Mouse (Mus musculus) heart, embryonic 15.5 days (tissue): ENCODE data around the gene Stag3. TPM values are rescaled to one million over a fixed set of nuclear protein-coding genes. Genes with fewer than 3 reads are reported as not detected.

Source experiments
- ATAC-seq: fragments of 200-750 bp; cut with Nextera tagmentation; replicated peaks from 2 replicates; pipeline ENCODE4 v1.8.0; 2017; ENCODE audit warnings: low read depth, moderate TSS enrichment; ENCODE audit not compliant: insufficient number of reproducible peaks, insufficient read depth, low FRiP score
- H3K27ac ChIP-seq: fragments of 300-500 bp; sonication (generic); 2 replicates; pipeline ENCODE4 v1.5.1; 2015; ENCODE audit warnings: mild to moderate bottlenecking, inconsistent platforms
- H3K27me3 ChIP-seq: fragments of 300-500 bp; sonication (generic); 2 replicates; pipeline ENCODE4 v1.6.1; 2015; ENCODE audit warnings: inconsistent platforms
- H3K36me3 ChIP-seq: fragments of 300-500 bp; sonication (generic); 2 replicates; pipeline ENCODE4 v1.6.1; 2015; ENCODE audit warnings: mild to moderate bottlenecking, inconsistent platforms
- H3K4me1 ChIP-seq: fragments of 300-500 bp; sonication (generic); replicated peaks from 2 replicates; pipeline ENCODE4 v1.6.1; 2015; ENCODE audit warnings: inconsistent platforms
- H3K4me2 ChIP-seq: fragments of 300-500 bp; sonication (generic); 2 replicates; pipeline ENCODE4 v1.6.1; 2015; ENCODE audit warnings: inconsistent platforms, mild to moderate bottlenecking, moderate library complexity
- H3K4me3 ChIP-seq: fragments of 300-500 bp; sonication (generic); 2 replicates; pipeline ENCODE4 v1.5.1; 2015; ENCODE audit warnings: mild to moderate bottlenecking, inconsistent platforms
- H3K9ac ChIP-seq: fragments of 300-500 bp; sonication (generic); 2 replicates; pipeline ENCODE4 v1.6.1; 2015; ENCODE audit warnings: mild to moderate bottlenecking, inconsistent platforms
- H3K9me3 ChIP-seq: fragments of 300-500 bp; sonication (generic); replicated peaks from 2 replicates; pipeline ENCODE4 v1.6.1; 2016; ENCODE audit warnings: inconsistent platforms
- WGBS: fragments of 180-500 bp; shearing (Covaris S2); methylation state at CpG from one replicate; pipeline ENCODE4 v1.1.7; 2015; ENCODE audit warnings: mixed read lengths; 5-methylcytosine and 5-hydroxymethylcytosine counted together
- polyA plus RNA-seq: library from polyadenylated mRNA; unstranded; fragments of >200 nt; fragmentation: Nextera tagmentation; extraction: Ambion mirVana; gene quantifications from 2 replicates; pipeline ENCODE4 v1.2.1, GENCODE M21; 2015

Gene Stag3
- polyA plus RNA-seq, 1 experiment from 2014 or later, result 1.4 TPM

- ATAC-seq, result no peak
- no peak overlapping the region for H3K9ac ChIP-seq
- H3K4me3 ChIP-seq, result no peak overlapping the region
- no peaks in the 10 kb centered on the region for H3K36me3 ChIP-seq
- H3K27ac ChIP-seq, result no peak overlapping the region
- no peaks in the 10 kb centered on the region for H3K27me3 ChIP-seq
- H3K4me2 ChIP-seq, result no peak overlapping the region
- H3K4me1 ChIP-seq, result no peaks in the 10 kb centered on the region
- no peaks in the 10 kb centered on the region for H3K9me3 ChIP-seq
These were observed 14.1 kb downstream of the Stag3 start for GRCm38 (mm10) chr5:138294158-138294557.

- no peak overlapping the region for H3K4me3 ChIP-seq
- H3K27me3 ChIP-seq, result no peaks in the 10 kb centered on the region
- WGBS, result 65% methylated on average over 2 of the region's 2 CpGs
- no peak overlapping the region for H3K4me2 ChIP-seq
- H3K9me3 ChIP-seq, result no peaks in the 10 kb centered on the region
- H3K36me3 ChIP-seq, result no peaks in the 10 kb centered on the region
- no peaks in the 10 kb centered on the region for H3K4me1 ChIP-seq
- no peak overlapping the region for H3K9ac ChIP-seq
- no peak for ATAC-seq
- H3K27ac ChIP-seq, result no peak overlapping the region
These were observed 19.6 kb downstream of the Stag3 start for GRCm38 (mm10) chr5:138299613-138300012.

GRCm38 (mm10) chr5:138312795-138313194 is 32.8 kb downstream of the Stag3 start:
- Histone ChIP-seq H3K4me1 (no peaks in the 10 kb centered on the region), H3K27ac (no peak overlapping the region), H3K4me3 (no peak overlapping the region), H3K4me2 (no peak overlapping the region), H3K36me3 (no peaks in the 10 kb centered on the region), H3K27me3 (no peaks in the 10 kb centered on the region), H3K9ac (no peak overlapping the region), H3K9me3 (no peaks in the 10 kb centered on the region)
- ATAC-seq, result no peak
- WGBS, result 83% methylated on average over 3 of the region's 3 CpGs

GRCm38 (mm10) chr5:138341661-138342060 is 61.6 kb downstream of the Stag3 start, which contains the start of gene Pvrig:
TSS of gene Pvrig (plus strand) at chr5:138341961.
- 63% methylated on average over 2 of the region's 2 CpGs for WGBS
- Histone ChIP-seq H3K9ac (no peak within 1 kb of the TSS), H3K4me1 (no peaks in the 10 kb centered on the region), H3K9me3 (no peaks in the 10 kb centered on the region), H3K4me3 (no peak within 1 kb of the TSS), H3K36me3 (no peaks in the 10 kb centered on the region), H3K27ac (no peak within 1 kb of the TSS), H3K4me2 (no peak within 1 kb of the TSS), H3K27me3 (no peaks in the 10 kb centered on the region)
- ATAC-seq, result no peak

- Histone ChIP-seq H3K4me1 (no peaks in the 10 kb centered on the region), H3K9ac (no peak overlapping the region), H3K36me3 (no peaks in the 10 kb centered on the region), H3K27me3 (no peaks in the 10 kb centered on the region), H3K4me3 (no peak overlapping the region), H3K4me2 (no peak overlapping the region), H3K27ac (no peak overlapping the region), H3K9me3 (no peaks in the 10 kb centered on the region)
- 79% methylated on average over 3 of the region's 3 CpGs for WGBS
- no peak for ATAC-seq
These were observed 63.2 kb downstream of the Stag3 start for GRCm38 (mm10) chr5:138343216-138343615.

Other genes with a start within 250 kb of the Stag3 start
- not detected in 2 replicates for gene Smok3c, start 227.0 kb upstream of the Stag3 start, polyA plus RNA-seq
- 8.4 and 10.2 TPM in 2 replicates for gene Zkscan1, start 195.2 kb upstream of the Stag3 start, polyA plus RNA-seq
- gene Zscan21, start 163.3 kb upstream of the Stag3 start, polyA plus RNA-seq, result 31.2 and 45.8 TPM in 2 replicates
- 10.5 and 14.3 TPM in 2 replicates for gene Zfp113, start 124.5 kb upstream of the Stag3 start, polyA plus RNA-seq
- 231 and 274 TPM in 2 replicates for gene Cops6, start 119.2 kb upstream of the Stag3 start, polyA plus RNA-seq
- 10.4 and 13.9 TPM in 2 replicates for gene Ap4m1, start 108.2 kb upstream of the Stag3 start, polyA plus RNA-seq
- gene Mcm7, start 107.8 kb upstream of the Stag3 start, polyA plus RNA-seq, result 91.8 and 123 TPM in 2 replicates
- gene Taf6, start 92.8 kb upstream of the Stag3 start, polyA plus RNA-seq, result 54.4 and 61.7 TPM in 2 replicates
- 18.8 and 27.3 TPM in 2 replicates for gene Cnpy4, start 92.8 kb upstream of the Stag3 start, polyA plus RNA-seq
- gene Mblac1, start 85.9 kb upstream of the Stag3 start, polyA plus RNA-seq, result 5.1 and 6.7 TPM in 2 replicates
- gene Nxpe5, start 54.3 kb upstream of the Stag3 start, polyA plus RNA-seq, result not detected in 2 replicates
- 78.6 and 81.2 TPM in 2 replicates for gene Lamtor4, start 24.8 kb upstream of the Stag3 start, polyA plus RNA-seq
- 2.9 and 4.7 TPM in 2 replicates for gene BC037034, start 16.2 kb upstream of the Stag3 start, polyA plus RNA-seq
- 0.59 and 0.76 TPM in 2 replicates for gene Gal3st4, start 7.4 kb upstream of the Stag3 start, polyA plus RNA-seq
- gene Gm43720, start 282 bp upstream of the Stag3 start, polyA plus RNA-seq, result 0.10 TPM in 1 of 2 replicates, not detected in the other
- 6.3 and 8.6 TPM in 2 replicates for gene Gpc2, start 235 bp upstream of the Stag3 start, polyA plus RNA-seq
- 0.11 and 0.30 TPM in 2 replicates for gene Pvrig, start 61.7 kb downstream of the Stag3 start, polyA plus RNA-seq
- 19.4 and 20.1 TPM in 2 replicates for gene Zfp157, start 161.2 kb downstream of the Stag3 start, polyA plus RNA-seq